Mouse (Mus musculus) lung, adult 2 months (tissue): Measurements from ENCODE around the gene Dnmbp. TPM values are rescaled to one million over a fixed set of nuclear protein-coding genes. Genes with fewer than 3 reads are reported as not detected.

Source experiments
- DNase-seq: peaks from one replicate; pipeline ENCODE4 v3.0.0; 2022
- H3K4me1 ChIP-seq: fragments of 200-500 bp; 2 replicates; pipeline ENCODE4 v1.6.1; 2011; ENCODE audit warnings: low read length; ENCODE audit not compliant: control insufficient read depth, insufficient read depth
- H3K4me3 ChIP-seq: fragments of 200-500 bp; replicated peaks from 2 replicates; pipeline ENCODE3; 2011; ENCODE audit warnings: low read depth, mild to moderate bottlenecking, control low read depth, low read length; ENCODE audit errors: extremely low read depth
- CTCF ChIP-seq: fragments of 200-500 bp; IDR thresholded peaks from 2 replicates; pipeline ENCODE4 v1.5.1; 2011; ENCODE audit warnings: mild to moderate bottlenecking, low read length, control low read depth; ENCODE audit not compliant: insufficient read depth
- POLR2A ChIP-seq: fragments of 200-500 bp; IDR thresholded peaks from 2 replicates; pipeline ENCODE4 v1.6.1; 2011; ENCODE audit warnings: low read depth, mild to moderate bottlenecking, control low read depth, low read length, borderline replicate concordance; ENCODE audit errors: extremely low read depth
- WGBS: fragments of 180-500 bp; shearing (Covaris S2); methylation state at CpG from one replicate; pipeline ENCODE4 v1.1.7; 2018; 5-methylcytosine and 5-hydroxymethylcytosine counted together
- polyA plus RNA-seq: library from polyadenylated mRNA; depleted of rRNA; stranded (reverse); fragments of >200 nt; gene quantifications from 2 replicates; pipeline ENCODE4 v1.2.3, GENCODE M21; 2012; rRNA removed

The Dnmbp gene
- polyA plus RNA-seq, result 17.1 and 18.6 TPM in 2 replicates

DNA sequence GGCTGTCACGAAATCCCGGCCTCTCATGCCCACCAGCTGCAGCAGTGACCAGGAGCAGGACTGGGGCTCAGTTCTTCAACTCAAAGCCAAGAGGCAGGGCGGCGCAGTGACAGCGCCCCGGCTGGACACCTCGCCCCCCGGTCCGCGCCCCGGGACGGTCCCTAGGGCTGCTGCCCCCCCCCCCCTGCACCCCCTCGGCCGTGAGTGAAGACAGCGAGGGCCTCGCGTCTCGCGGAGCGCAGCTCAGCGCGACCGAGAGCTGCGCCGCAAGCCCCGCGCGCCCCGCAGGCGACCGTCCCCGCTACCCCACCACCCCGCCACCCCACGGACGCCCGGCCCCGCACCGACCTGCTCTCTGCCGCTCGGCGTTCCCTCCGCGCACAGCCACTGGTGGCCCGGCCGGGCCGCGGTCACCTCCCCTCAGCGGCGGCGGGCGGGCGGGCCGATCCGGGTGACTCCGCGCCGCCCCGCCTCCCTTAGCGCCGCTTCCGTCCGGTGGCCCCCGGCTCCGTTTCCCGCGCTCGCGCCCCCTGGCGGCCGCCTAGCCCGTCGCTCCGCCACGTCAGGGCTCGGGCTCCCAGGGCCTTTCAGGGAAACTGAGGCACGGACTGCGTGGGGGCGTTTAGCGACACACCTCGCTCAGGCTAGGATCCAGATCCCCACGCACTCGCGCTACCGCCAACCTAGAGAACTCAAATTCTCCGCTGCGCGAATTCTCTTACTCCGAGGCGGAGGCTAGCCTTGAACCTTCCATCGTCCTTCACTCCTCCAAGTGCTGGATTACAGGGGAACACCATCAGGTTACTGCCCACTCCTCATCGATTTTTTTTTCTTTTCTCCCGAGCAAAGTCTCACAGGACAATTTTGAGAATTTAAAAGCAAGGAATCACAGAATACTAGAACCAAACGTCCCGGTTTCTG is at the start of gene Dnmbp:
TSS of gene Dnmbp (minus strand) at position 423 of the 921 bp plus-strand sequence.
- 3% methylated on average over 91 of the region's 94 CpGs for WGBS
- TF ChIP-seq CTCF (no peak), POLR2A (no peak)
- Histone ChIP-seq H3K4me1 (peaks cover 16% of the 10 kb centered on the region), H3K4me3 (peak within 1 kb of the TSS; percentile 80)
- peak; percentile 86 for DNase-seq

DNA sequence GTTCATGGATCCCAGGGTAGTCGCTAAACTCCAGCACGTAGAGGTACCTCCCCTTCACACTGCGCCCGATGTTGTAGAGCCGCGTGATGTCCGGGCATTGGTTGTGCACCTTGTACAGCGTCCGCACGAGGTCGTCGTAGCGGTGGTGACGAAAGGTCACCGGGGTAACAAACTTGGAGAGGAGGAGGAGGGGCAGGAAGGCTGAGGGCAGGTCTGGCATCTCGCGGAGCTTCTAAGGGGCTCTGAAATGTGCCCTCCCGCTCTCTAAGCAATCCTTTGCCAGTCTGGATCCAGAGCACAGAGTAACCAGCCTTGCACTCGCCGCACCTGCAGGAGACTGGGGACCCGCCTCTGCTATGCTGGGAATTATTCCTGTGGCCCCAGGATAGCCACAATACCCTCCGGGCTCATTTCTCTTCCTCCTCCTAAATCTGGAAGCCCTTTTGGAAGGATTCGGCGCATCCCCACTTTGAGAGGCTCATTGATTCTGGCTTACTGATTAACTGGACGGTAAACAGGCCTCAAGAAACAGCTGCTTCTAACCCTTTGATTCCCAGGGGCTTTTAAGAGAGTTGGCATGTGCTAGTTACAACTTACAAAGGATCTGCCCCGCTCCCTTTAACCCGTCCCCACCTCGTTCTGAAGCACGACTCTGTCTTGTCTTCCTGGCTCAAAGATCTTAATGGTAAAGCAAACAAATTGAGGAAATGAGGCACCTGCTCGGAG is 46.2 kb upstream of the Dnmbp start, which contains the start of gene Cpn1:
TSS of gene Cpn1 (minus strand) at position 488 of the 726 bp plus-strand sequence.
- Histone ChIP-seq H3K4me1 (no peaks in the 10 kb centered on the region), H3K4me3 (no peak within 1 kb of the TSS)
- 27% methylated on average over 30 of the region's 30 CpGs for WGBS
- DNase-seq, result peak; percentile 39
- TF ChIP-seq POLR2A, result no peak
- TF ChIP-seq CTCF, result no peak

DNA sequence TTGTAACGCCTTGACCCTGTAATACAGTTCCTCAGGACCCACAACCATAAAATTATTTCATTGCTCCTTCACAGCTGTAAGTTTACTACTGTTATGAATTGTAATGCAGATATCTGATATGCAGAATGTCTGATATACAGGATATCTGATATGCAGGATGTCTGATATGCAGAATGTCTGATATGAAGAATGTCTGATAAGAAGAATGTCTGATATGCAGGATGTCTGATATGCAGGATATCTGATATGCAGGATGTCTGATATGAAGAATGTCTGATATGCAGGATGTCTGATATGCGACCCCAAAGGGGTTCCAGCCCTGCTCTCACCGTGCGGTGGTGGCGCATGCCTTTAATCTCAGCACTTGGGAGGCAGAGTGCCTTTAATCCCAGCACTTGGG is 42.0 kb upstream of the Dnmbp start:
- Histone ChIP-seq H3K4me3 (no peak overlapping the region), H3K4me1 (no peaks in the 10 kb centered on the region)
- no peak for DNase-seq
- TF ChIP-seq CTCF (no peak), POLR2A (no peak)
- WGBS, result 68% methylated on average over 5 of the region's 5 CpGs

DNA sequence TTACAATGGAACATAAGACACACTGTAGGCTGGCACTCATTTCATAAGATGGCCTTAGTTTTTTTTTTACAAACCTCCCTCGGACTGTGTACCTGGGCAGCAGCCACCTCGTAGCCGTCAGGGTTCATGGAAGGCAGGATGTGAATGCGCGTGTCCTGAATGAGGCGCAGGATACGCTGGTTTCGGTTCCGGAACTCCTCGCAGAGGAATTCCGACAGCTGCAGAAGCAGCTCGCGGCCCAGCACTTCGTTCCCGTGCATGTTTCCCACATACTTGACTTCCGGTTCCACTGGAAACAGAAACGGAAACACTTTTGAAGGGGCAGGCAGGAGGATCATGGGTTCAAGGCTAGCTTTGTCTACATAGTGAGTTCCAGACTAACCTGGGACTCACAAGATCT is 40.7 kb upstream of the Dnmbp start:
- DNase-seq, result no peak
- H3K4me1 ChIP-seq, result no peaks in the 10 kb centered on the region
- TF ChIP-seq POLR2A (no peak), CTCF (no peak)
- H3K4me3 ChIP-seq, result no peak overlapping the region
- 89% methylated on average over 17 of the region's 17 CpGs for WGBS

DNA sequence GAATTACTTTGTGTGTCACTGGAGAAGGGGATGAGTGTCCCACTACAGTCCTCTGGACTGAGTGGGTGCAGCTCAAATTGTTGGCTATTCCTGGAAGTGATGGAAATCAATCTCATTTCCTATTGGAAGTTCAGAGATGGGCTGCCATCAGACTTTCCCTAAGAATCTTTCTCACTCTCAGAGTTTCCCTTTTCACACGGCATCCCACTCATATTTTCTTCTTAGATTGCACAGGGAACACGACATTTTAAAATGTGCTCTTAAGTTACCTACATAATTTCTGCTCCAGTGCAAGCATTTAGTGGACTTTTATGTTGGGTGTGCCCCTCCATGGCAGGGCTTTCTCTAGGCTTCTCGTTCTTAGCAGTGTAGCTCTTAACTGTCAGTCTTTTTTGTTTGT is 37.8 kb upstream of the Dnmbp start:
- DNase-seq, result no peak
- TF ChIP-seq POLR2A (no peak), CTCF (no peak)
- Histone ChIP-seq H3K4me3 (no peak overlapping the region), H3K4me1 (no peaks in the 10 kb centered on the region)
- WGBS, result 81% methylated on average over 3 of the region's 3 CpGs

DNA sequence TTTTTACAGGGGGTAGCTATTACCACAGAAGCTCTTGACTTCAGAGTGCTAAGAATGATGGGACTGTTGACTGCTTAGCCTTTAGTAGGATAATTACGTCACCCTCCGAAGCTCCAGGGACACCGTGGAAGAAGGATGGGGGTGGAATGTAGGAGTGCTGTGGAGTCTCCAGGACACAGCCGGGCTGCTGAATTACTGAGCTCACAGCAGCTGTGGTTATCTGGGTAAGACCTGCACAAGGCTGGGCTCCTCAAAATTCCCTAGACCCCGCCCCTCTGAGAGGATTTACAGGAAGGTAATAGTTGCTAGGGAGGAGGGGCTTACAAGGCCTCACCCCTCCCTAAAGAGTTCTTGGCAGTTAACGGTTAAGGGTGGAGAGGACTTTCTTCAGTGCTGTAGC is 36.7 kb upstream of the Dnmbp start:
- TF ChIP-seq CTCF (no peak), POLR2A (no peak)
- no peak overlapping the region for H3K4me3 ChIP-seq
- 44% methylated on average over 6 of the region's 6 CpGs for WGBS
- no peak for DNase-seq
- H3K4me1 ChIP-seq, result no peaks in the 10 kb centered on the region

DNA sequence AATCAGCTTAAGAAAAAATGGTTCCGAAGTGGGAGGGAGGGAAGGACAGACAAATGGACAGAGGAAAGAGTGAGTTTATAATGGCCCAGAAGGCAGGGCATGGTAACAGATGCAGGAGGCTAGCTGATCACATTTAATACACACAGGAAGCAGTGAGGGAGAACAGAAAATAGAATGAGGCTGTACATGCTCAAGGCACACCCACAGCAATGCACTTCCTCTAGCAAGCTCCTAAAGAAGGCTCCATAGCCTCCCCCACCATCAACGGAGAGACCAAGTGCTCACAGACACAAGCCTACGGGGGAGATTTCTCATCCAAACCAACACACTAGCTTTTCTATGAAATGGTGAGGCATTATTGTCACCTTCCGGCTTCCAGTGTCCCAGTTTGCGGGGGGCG is 34.2 kb upstream of the Dnmbp start:
- Histone ChIP-seq H3K4me1 (no peaks in the 10 kb centered on the region), H3K4me3 (no peak overlapping the region)
- 82% methylated on average over 6 of the region's 6 CpGs for WGBS
- DNase-seq, result no peak
- TF ChIP-seq POLR2A (no peak), CTCF (no peak)

DNA sequence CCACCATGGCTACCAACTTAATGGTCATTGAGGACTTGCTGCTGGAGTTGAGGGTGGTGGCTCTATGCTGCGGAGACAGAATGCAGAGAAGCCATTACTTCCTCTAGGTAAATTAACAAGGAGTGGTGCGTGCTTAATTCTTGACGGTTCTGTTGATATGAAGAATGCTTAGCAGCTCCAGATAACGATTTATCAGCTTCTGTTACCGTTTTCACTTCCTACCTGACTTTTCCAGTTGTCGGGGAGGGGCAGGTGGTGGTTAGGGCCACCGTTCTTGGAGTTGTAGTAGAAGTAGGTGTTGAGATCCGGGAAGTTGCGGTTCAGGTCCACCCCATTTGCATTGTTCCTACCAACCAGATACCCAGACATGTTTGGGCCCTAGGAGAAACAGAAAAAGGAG is 33.7 kb upstream of the Dnmbp start:
- no peaks in the 10 kb centered on the region for H3K4me1 ChIP-seq
- TF ChIP-seq POLR2A (no peak), CTCF (no peak)
- no peak overlapping the region for H3K4me3 ChIP-seq
- 75% methylated on average over 9 of the region's 9 CpGs for WGBS
- DNase-seq, result no peak

DNA sequence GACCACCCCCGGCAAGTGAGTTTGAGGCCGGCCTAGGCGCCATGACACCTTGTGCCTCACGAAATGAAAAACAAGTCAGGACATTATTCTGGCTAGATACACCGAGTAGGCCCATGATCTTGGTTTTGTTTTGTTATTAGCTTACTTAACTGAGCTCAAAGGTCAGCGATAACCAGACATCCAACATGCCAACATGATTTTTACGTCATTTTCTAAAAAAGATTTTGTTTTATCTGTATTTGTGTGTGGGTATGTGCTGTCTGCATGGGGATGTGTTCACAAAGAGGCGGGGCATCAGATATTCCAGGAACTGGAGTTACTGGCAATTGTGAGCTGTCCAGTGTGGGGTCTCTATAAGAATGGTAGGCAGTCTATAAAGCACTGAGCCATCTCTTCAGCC is 32.1 kb upstream of the Dnmbp start:
- no peak for DNase-seq
- Histone ChIP-seq H3K4me3 (no peak overlapping the region), H3K4me1 (no peaks in the 10 kb centered on the region)
- WGBS, result 92% methylated on average over 8 of the region's 8 CpGs
- TF ChIP-seq POLR2A, result no peak
